Mouse (Mus musculus) ES-Bruce4 (cell line): Measurements from ENCODE around the gene Lrrc39. TPM values are rescaled to one million over a fixed set of nuclear protein-coding genes. Genes with fewer than 3 reads are reported as not detected.

ENCODE experiments used
- H3K27ac ChIP-seq: 2 replicates; pipeline ENCODE4 v1.5.1; 2012; ENCODE audit warnings: low read length, inconsistent platforms; ENCODE audit not compliant: insufficient read depth
- H3K27me3 ChIP-seq: 2 replicates; pipeline ENCODE4 v1.6.1; 2012; ENCODE audit warnings: mild to moderate bottlenecking, low read length, inconsistent platforms; ENCODE audit not compliant: control insufficient read depth, poor library complexity, insufficient read depth, severe bottlenecking
- H3K36me3 ChIP-seq: 2 replicates; pipeline ENCODE4 v1.6.1; 2012; ENCODE audit warnings: inconsistent platforms, mild to moderate bottlenecking, low read length, moderate library complexity; ENCODE audit not compliant: control insufficient read depth, poor library complexity, insufficient read depth, severe bottlenecking
- H3K4me1 ChIP-seq: one replicate; pipeline ENCODE4 v1.8.1; 2011; ENCODE audit warnings: low read length; ENCODE audit not compliant: control insufficient read depth, insufficient read depth
- H3K4me3 ChIP-seq: 2 replicates; pipeline ENCODE4 v1.5.1; 2011; ENCODE audit warnings: low read depth, mild to moderate bottlenecking, low read length
- H3K9ac ChIP-seq: 2 replicates; pipeline ENCODE4 v1.6.1; 2012; ENCODE audit warnings: low read depth, mild to moderate bottlenecking, inconsistent platforms; ENCODE audit not compliant: poor library complexity, severe bottlenecking
- H3K9me3 ChIP-seq: replicated peaks from 2 replicates; pipeline ENCODE4 v1.6.1; 2012; ENCODE audit warnings: mild to moderate bottlenecking, low read length, inconsistent platforms; ENCODE audit not compliant: control insufficient read depth, poor library complexity, insufficient read depth, severe bottlenecking
- CTCF ChIP-seq: IDR thresholded peaks from one replicate; pipeline ENCODE4 v1.8.1; 2011; ENCODE audit warnings: low read depth, low read length
- EP300 ChIP-seq: IDR thresholded peaks from 2 replicates; pipeline ENCODE4 v1.6.1; 2011; ENCODE audit warnings: low read depth, low read length; ENCODE audit not compliant: insufficient read depth
- POLR2A ChIP-seq: IDR thresholded peaks from one replicate; pipeline ENCODE4 v1.8.1; 2011; ENCODE audit warnings: low read length; ENCODE audit not compliant: insufficient read depth
- polyA plus RNA-seq: library from polyadenylated mRNA; stranded (reverse); fragments of >200 nt; gene quantifications from 2 replicates; pipeline ENCODE4 v1.2.4, GENCODE M21; 2011; ENCODE audit warnings: low read depth; ENCODE audit not compliant: missing spikeins, insufficient read depth, insufficient read length

The Lrrc39 gene
- polyA plus RNA-seq, 1 experiment: 0.19 TPM

GRCm38 (mm10) chr3:116577286-116577685, 14.5 kb downstream of the Lrrc39 start:
- Histone ChIP-seq H3K27ac (no peak overlapping the region), H3K36me3 (peaks cover 8% of the 10 kb centered on the region), H3K4me1 (no peaks in the 10 kb centered on the region), H3K27me3 (no peaks in the 10 kb centered on the region), H3K4me3 (no peak overlapping the region), H3K9ac (no peak overlapping the region), H3K9me3 (no peaks in the 10 kb centered on the region)
- TF ChIP-seq CTCF: peak; percentile 67
- TF ChIP-seq EP300: no peak

GRCm38 (mm10) chr3:116582201-116582600, 19.4 kb downstream of the Lrrc39 start:
- Histone ChIP-seq H3K27ac (no peak overlapping the region), H3K4me3 (no peak overlapping the region), H3K36me3 (peaks cover 35% of the 10 kb centered on the region), H3K9ac (no peak overlapping the region), H3K4me1 (no peaks in the 10 kb centered on the region), H3K27me3 (no peaks in the 10 kb centered on the region), H3K9me3 (no peaks in the 10 kb centered on the region)
- TF ChIP-seq POLR2A (no peak), CTCF (no peak), EP300 (no peak)

GRCm38 (mm10) chr3:116594076-116594727, 31.4 kb downstream of the Lrrc39 start:
- TF ChIP-seq POLR2A (no peak), EP300 (no peak), CTCF (no peak)
- H3K27ac ChIP-seq: no peak overlapping the region

GRCm38 (mm10) chr3:116594728-116595602, 32.2 kb downstream of the Lrrc39 start, which contains the start of gene Sass6:
TSS of gene Sass6 (plus strand) at chr3:116594982.
- Histone ChIP-seq H3K27ac (0 out of 2 replicates have a peak within 1 kb of the TSS, but pooled peaks have one; percentile 12), H3K27me3 (no peaks in the 10 kb centered on the region), H3K36me3 (peaks cover 11% of the 10 kb centered on the region), H3K4me3 (peak within 1 kb of the TSS; percentile 84), H3K9ac (peak within 1 kb of the TSS; percentile 83), H3K9me3 (no peaks in the 10 kb centered on the region), H3K4me1 (no peaks in the 10 kb centered on the region)
- TF ChIP-seq POLR2A: no peak
- no peak for TF ChIP-seq CTCF
- TF ChIP-seq EP300: no peak

More at GRCm38 (mm10) chr3:116594076-116594727, 31.4 kb downstream of the Lrrc39 start:
- no peaks in the 10 kb centered on the region for H3K4me1 ChIP-seq
- peak overlapping the region; percentile 83 for H3K9ac ChIP-seq
- H3K27me3 ChIP-seq: no peaks in the 10 kb centered on the region
- H3K4me3 ChIP-seq: peak overlapping the region; percentile 84
- H3K9me3 ChIP-seq: no peaks in the 10 kb centered on the region
- H3K36me3 ChIP-seq: peaks cover 14% of the 10 kb centered on the region

- peak overlapping the region; percentile 83 for H3K9ac ChIP-seq
- H3K4me3 ChIP-seq: peak overlapping the region; percentile 84
- peaks cover 8% of the 10 kb centered on the region for H3K36me3 ChIP-seq
- no peak overlapping the region for H3K27ac ChIP-seq
- H3K9me3 ChIP-seq: no peaks in the 10 kb centered on the region
- H3K27me3 ChIP-seq: no peaks in the 10 kb centered on the region
- TF ChIP-seq CTCF (no peak), POLR2A (no peak), EP300 (no peak)
- H3K4me1 ChIP-seq: no peaks in the 10 kb centered on the region
Observed at GRCm38 (mm10) chr3:116595603-116595991, 32.8 kb downstream of the Lrrc39 start.
